Mouse (Mus musculus) thymus, adult 2 months (tissue): ENCODE measurements around the gene Slc45a1.

Source experiments
- CTCF ChIP-seq: fragments of 200-500 bp; IDR thresholded peaks from 2 replicates; pipeline ENCODE4 v1.5.1; 2012; ENCODE audit warnings: mild to moderate bottlenecking, control low read depth, low read length, moderate library complexity, borderline replicate concordance; ENCODE audit not compliant: control insufficient read depth, poor library complexity, insufficient read depth; ENCODE audit errors: extremely low read depth
- POLR2A ChIP-seq: fragments of 200-500 bp; IDR thresholded peaks from 2 replicates; pipeline ENCODE4 v1.6.1; 2012; ENCODE audit warnings: mild to moderate bottlenecking, low read length, control low read depth, moderate library complexity; ENCODE audit not compliant: control insufficient read depth, poor library complexity, insufficient read depth; ENCODE audit errors: extremely low read depth

DNA sequence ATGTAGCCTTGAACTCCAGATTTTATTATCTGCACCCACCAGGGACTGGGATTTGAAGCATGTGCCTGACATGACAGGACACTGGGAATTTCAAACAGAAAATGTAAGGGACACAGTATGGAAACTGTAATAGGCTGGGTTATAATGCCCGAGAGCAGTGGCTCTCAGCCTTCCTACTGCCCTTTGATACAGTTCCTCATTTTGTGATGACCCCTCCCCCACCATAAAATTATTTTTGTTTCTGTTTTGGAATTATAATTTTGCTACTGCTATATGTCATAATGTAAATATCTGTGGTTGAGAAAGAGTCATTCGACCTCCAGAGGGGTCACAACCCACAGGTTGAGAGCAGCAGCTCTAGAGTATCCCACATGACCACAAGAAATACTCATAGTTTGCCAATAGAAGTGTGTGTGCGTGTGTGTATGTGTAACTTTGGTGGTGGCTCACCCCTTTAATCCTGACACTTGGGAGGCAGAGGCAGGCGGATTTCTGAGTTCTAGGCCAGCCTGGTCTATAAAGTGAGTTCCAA lies 57.6 kb downstream of the Slc45a1 start:
- TF ChIP-seq CTCF (no peak), POLR2A (no peak)
